Mouse (Mus musculus) spleen, adult 12 weeks (tissue): ENCODE data around the gene Olfr16.

ENCODE experiments used
- DNase-seq: peaks from one replicate; pipeline ENCODE4 v3.0.0; 2022; ENCODE audit warnings: low spot score

The Olfr16 gene

GRCm38 (mm10) chr1:172950160-172950559 is at the start of gene Olfr16:
Gene Olfr16 (plus strand): TSS chr1:172950409.
- DNase-seq, result no peak

GRCm38 (mm10) chr1:172903313-172903712 is 46.9 kb upstream of the Olfr16 start:
- DNase-seq, result no peak

- no peak for DNase-seq
Measured at GRCm38 (mm10) chr1:172917115-172917514, 33.1 kb upstream of the Olfr16 start.

GRCm38 (mm10) chr1:172918450-172918849 is 31.8 kb upstream of the Olfr16 start:
- no peak for DNase-seq

GRCm38 (mm10) chr1:172932197-172932596 is 18.0 kb upstream of the Olfr16 start:
- DNase-seq, result no peak

GRCm38 (mm10) chr1:172951171-172951720 is 1.0 kb downstream of the Olfr16 start:
- DNase-seq, result no peak

GRCm38 (mm10) chr1:172955376-172955775 is 5.2 kb downstream of the Olfr16 start:
- no peak for DNase-seq

GRCm38 (mm10) chr1:172960452-172960851 is 10.2 kb downstream of the Olfr16 start:
- no peak for DNase-seq

GRCm38 (mm10) chr1:172989794-172990634 is 39.8 kb downstream of the Olfr16 start:
- DNase-seq, result no peak

GRCm38 (mm10) chr1:172990635-172991009 is 40.4 kb downstream of the Olfr16 start:
- DNase-seq, result no peak
